ENCODE assay signal across 15 mouse cellular contexts in genomic region chr2:18100914-18101313, GRCm38 (mm10). TPM values are rescaled to one million over a fixed set of nuclear protein-coding genes. Genes with fewer than 3 reads are reported as not detected.
DNase-seq lines count a peak whose midpoint lies in the region; ATAC-seq and TF ChIP-seq lines count a peak whose summit lies in the region.
"Had no signal": no experiment of that assay in that cellular context is flagged by ENCODE, and none has a peak within 500 bp of the region (broad histone marks: within the 10 kb centered on the region; RNA-seq: fewer than 3 reads in every experiment).

No protein-coding gene starts in this region.

- ATAC-seq in lung, postnatal 0 days = no peak
- ATAC-seq: forebrain, embryonic 15.5 days had no signal

- no peak for TF ChIP-seq POLR2A in lung, adult 2 months (IDR thresholded peaks at IDR 0.05; ENCODE audit: borderline replicate concordance, extremely low read depth, low read depth, low read length)
- TF ChIP-seq POLR2A in MEL (IDR thresholded peaks at IDR 0.05; ENCODE audit: control insufficient read depth in 1 of 2, insufficient read depth in 1 of 2, low read depth in 1 of 2, low read length in 2 of 2, poor library complexity in 1 of 2) (no peak), myocyte (IDR thresholded peaks at IDR 0.05; ENCODE audit: insufficient read length, low read depth) (no peak)

- H3K27me3 ChIP-seq in lung, postnatal 0 days (replicated peaks; ENCODE audit: insufficient read depth, low read length) = no peaks in the 10 kb centered on the region
- H3K27me3 ChIP-seq in MEL (ENCODE audit: control insufficient read depth in 1 of 2, insufficient read depth in 2 of 2, low read length in 2 of 2) (no peaks in the 10 kb centered on the region), myocyte (ENCODE audit: control insufficient read depth, insufficient read depth, insufficient read length) (no peaks in the 10 kb centered on the region)
- H3K27me3 ChIP-seq in forebrain, embryonic 10.5 days (ENCODE audit: poor library complexity, severe bottlenecking) = no peaks in the 10 kb centered on the region
- H3K27me3 ChIP-seq: forebrain, embryonic 15.5 days; neural tube, embryonic 12.5 days had no signal

- H3K36me3 ChIP-seq in lung, postnatal 0 days (ENCODE audit: insufficient read depth, low read length) = peaks cover 2% of the 10 kb centered on the region; the same call in 1 of the 2 replicates
- H3K36me3 ChIP-seq in MEL (ENCODE audit: control insufficient read depth in 1 of 2, insufficient read depth in 2 of 2, low read length in 2 of 2) = peaks cover 22 to 31% of the 10 kb centered on the region in 2 experiments
- peaks cover 8% of the 10 kb centered on the region for H3K36me3 ChIP-seq in myocyte (ENCODE audit: control insufficient read depth, insufficient read depth)
- H3K36me3 ChIP-seq in forebrain, embryonic 10.5 days (replicated peaks) = peaks cover 82% of the 10 kb centered on the region

- TF ChIP-seq CTCF in lung, postnatal 0 days (IDR thresholded peaks at IDR 0.05) = peak; percentile 39; the same call in 1 of the 2 replicates
- no peak for TF ChIP-seq CTCF in lung, adult 2 months (IDR thresholded peaks at IDR 0.05; ENCODE audit: insufficient read depth, low read length)
- peak; percentile 24 to 53 (median 43) for TF ChIP-seq CTCF in MEL (IDR thresholded peaks at IDR 0.05 in 2 of 3, conservative IDR thresholded peaks at IDR 0.05 in 1 of 3; ENCODE audit: control insufficient read depth in 1 of 3, insufficient read depth in 1 of 3, low read depth in 2 of 3, low read length in 3 of 3, poor library complexity in 1 of 3, severe bottlenecking in 1 of 3)

- no peak overlapping the region for H3K4me3 ChIP-seq in lung, postnatal 0 days (ENCODE audit: low read depth, low read length)
- H3K4me3 ChIP-seq in lung, adult 2 months (replicated peaks; ENCODE audit: extremely low read depth, low read depth, low read length) = no peak overlapping the region
- H3K4me3 ChIP-seq in MEL (ENCODE audit: control insufficient read depth in 1 of 2, insufficient read depth in 1 of 2, low read depth in 2 of 2, low read length in 2 of 2) = no peak overlapping the region
- no peak overlapping the region for H3K4me3 ChIP-seq in myocyte
- H3K4me3 ChIP-seq in forebrain, embryonic 10.5 days = no peak overlapping the region
- H3K4me3 ChIP-seq: forebrain, embryonic 15.5 days; neural tube, embryonic 12.5 days had no signal

- no peak for TF ChIP-seq EP300 in lung, postnatal 0 days (IDR thresholded peaks at IDR 0.05)
- no peak for TF ChIP-seq EP300 in MEL (IDR thresholded peaks at IDR 0.05; ENCODE audit: low read depth in 1 of 2, low read length in 2 of 2)

- no peak overlapping the region for H3K9ac ChIP-seq in lung, postnatal 0 days (replicated peaks; ENCODE audit: low read depth)
- no peak overlapping the region for H3K9ac ChIP-seq in MEL (ENCODE audit: control insufficient read depth, low read depth, low read length, poor library complexity, severe bottlenecking)
- H3K9ac ChIP-seq: forebrain, embryonic 15.5 days; neural tube, embryonic 12.5 days had no signal

- DNase-seq in cerebellum, postnatal 10 days = peak; percentile 11 to 12
- DNase-seq in cerebellum, postnatal 14 days = no peak
- DNase-seq in lung, postnatal 0 days (ENCODE audit: low spot score) = no peak
- no peak for DNase-seq in lung, adult 2 months
- DNase-seq in MEL (ENCODE audit: low read depth, low spot score) = peak; percentile 56
- no peak for DNase-seq in forebrain, embryonic 10.5 days (ENCODE audit: extremely low spot score, low spot score)
- DNase-seq in adrenal gland, postnatal 4 days (ENCODE audit: low spot score in 2 of 2) = no peak
- DNase-seq: adrenal gland, adult 8-10 months; cerebellum, adult 11 months had no signal

- no peaks in the 10 kb centered on the region for H3K9me3 ChIP-seq in lung, postnatal 0 days (ENCODE audit: low read length)
- no peaks in the 10 kb centered on the region for H3K9me3 ChIP-seq in MEL (replicated peaks; ENCODE audit: insufficient read depth, low read length)
- peaks cover 11% of the 10 kb centered on the region; the same call in 1 of the 2 replicates for H3K9me3 ChIP-seq in forebrain, embryonic 10.5 days
- H3K9me3 ChIP-seq: forebrain, embryonic 15.5 days; neural tube, embryonic 12.5 days had no signal

- no peaks in the 10 kb centered on the region for H3K4me1 ChIP-seq in lung, postnatal 0 days (ENCODE audit: insufficient read depth, low read depth, low read length)
- no peaks in the 10 kb centered on the region for H3K4me1 ChIP-seq in lung, adult 2 months (ENCODE audit: control insufficient read depth, insufficient read depth, low read length)
- peaks cover 3 to 5% of the 10 kb centered on the region in 2 experiments; a peak in 3 of 4 replicates for H3K4me1 ChIP-seq in MEL (ENCODE audit: control insufficient read depth in 1 of 2, insufficient read depth in 2 of 2, low read length in 2 of 2)
- no peaks in the 10 kb centered on the region for H3K4me1 ChIP-seq in forebrain, embryonic 10.5 days
- H3K4me1 ChIP-seq: forebrain, embryonic 15.5 days; neural tube, embryonic 12.5 days had no signal

- no peak overlapping the region for H3K27ac ChIP-seq in lung, postnatal 0 days (ENCODE audit: low read length)
- H3K27ac ChIP-seq in MEL (ENCODE audit: control insufficient read depth, low read depth, low read length) = no peak overlapping the region
- no peak overlapping the region for H3K27ac ChIP-seq in forebrain, embryonic 10.5 days
- H3K27ac ChIP-seq: forebrain, embryonic 15.5 days; neural tube, embryonic 12.5 days had no signal

- H3ac ChIP-seq in myocyte (ENCODE audit: control insufficient read depth, insufficient read length) = no peak overlapping the region

- no peak overlapping the region for H3K4me2 ChIP-seq in lung, postnatal 0 days (replicated peaks; ENCODE audit: low read depth, low read length)
- H3K4me2 ChIP-seq in myocyte (ENCODE audit: low read depth) = no peak overlapping the region
- H3K4me2 ChIP-seq: forebrain, embryonic 15.5 days; neural tube, embryonic 12.5 days had no signal

- 96% methylated on average over 2 of the region's 2 CpGs for WGBS in lung, postnatal 0 days
- 87% methylated on average over 2 of the region's 2 CpGs for WGBS in lung, adult 2 months
- 89% methylated on average over 2 of the region's 2 CpGs for WGBS in forebrain, embryonic 10.5 days

- TF ChIP-seq RAD21 in MEL (IDR thresholded peaks at IDR 0.05; ENCODE audit: low read depth, low read length) = peak; percentile 40

- H3K79me2 ChIP-seq in MEL (ENCODE audit: control insufficient read depth, insufficient read depth, low read length, poor library complexity) (peaks cover 16% of the 10 kb centered on the region), myocyte (ENCODE audit: control insufficient read depth, insufficient read depth) (peaks cover 47% of the 10 kb centered on the region)

TF ChIP-seq in MEL, 35 proteins besides CTCF, POLR2A, EP300 and RAD21 (continues in another document):
- TF ChIP-seq NRF1 (IDR thresholded peaks at IDR 0.05; ENCODE audit: insufficient read depth, low read depth, low read length, poor library complexity, severe bottlenecking) (no peak), UBTF (IDR thresholded peaks at IDR 0.05; ENCODE audit: borderline replicate concordance, insufficient read depth, low read depth, low read length) (no peak), USF2 (IDR thresholded peaks at IDR 0.05; ENCODE audit: borderline replicate concordance in 1 of 2, insufficient read depth in 1 of 2, low read depth in 1 of 2, low read length in 2 of 2) (0 out of 4 replicates have a peak, but pooled peaks of 1 of the 2 experiments have one; percentile 12), SIN3A (IDR thresholded peaks at IDR 0.05; ENCODE audit: low read length) (no peak), MYC (IDR thresholded peaks at IDR 0.05; ENCODE audit: low read depth, low read length) (peak; percentile 57; the same call in 1 of the 2 replicates), MEF2A (IDR thresholded peaks at IDR 0.05; ENCODE audit: extremely low read depth, insufficient replicate concordance, low read depth, low read length, poor library complexity, severe bottlenecking) (no peak), MAX (IDR thresholded peaks at IDR 0.05; ENCODE audit: low read length) (0 out of 2 replicates have a peak, but pooled peaks have one; percentile 27)

TF ChIP-seq in myocyte, 11 proteins besides CTCF, POLR2A, EP300 and RAD21:
- no peak for TF ChIP-seq TCF3 (IDR thresholded peaks at IDR 0.05; ENCODE audit: insufficient read length, low read depth)
- no peak for TF ChIP-seq POLR2AphosphoS2 (IDR thresholded peaks at IDR 0.05; ENCODE audit: insufficient read length, low read depth)
- no peak for TF ChIP-seq CEBPB (IDR thresholded peaks at IDR 0.05; ENCODE audit: insufficient read depth, poor library complexity, severe bottlenecking)
- peak; percentile 4 for TF ChIP-seq USF1 (IDR thresholded peaks at IDR 0.05; ENCODE audit: low read depth)
- TF ChIP-seq MAX (IDR thresholded peaks at IDR 0.05; ENCODE audit: low read depth) = no peak
- TF ChIP-seq REST (IDR thresholded peaks at IDR 0.05; ENCODE audit: insufficient read depth, insufficient read length) = no peak

RNA-seq across cellular contexts. Expression of gene Mllt10, which starts 45.9 kb away (rescaled TPM):
- 35.1 and 38.9 TPM in 2 replicates for polyA plus RNA-seq in lung, postnatal 0 days (2015; fragmentation: Nextera tagmentation; extraction: Ambion mirVana)
- 27.3 and 34.7 TPM in 2 replicates for polyA plus RNA-seq in lung, adult 2 months (2012; rRNA removed)
- 33.3 and 35.1 TPM in 2 replicates for total RNA-seq in MEL (2012; rRNA removed)
- polyA plus RNA-seq in MEL (2012; ENCODE audit: insufficient read depth in 1 of 2, insufficient read length in 2 of 2, low read depth in 1 of 2, low replicate concordance in 2 of 2, missing spikeins in 1 of 2) = 10 to 100 TPM in 1 of 2 experiments, not detected in 1; 64.1 TPM
- polyA plus RNA-seq in myocyte (2012; fragmentation: generic; extraction: Trizol) = 12.5 TPM
- 65.0 and 68.0 TPM in 2 replicates for polyA plus RNA-seq in forebrain, embryonic 10.5 days (2016; fragmentation: Nextera tagmentation; extraction: Ambion mirVana)
- 10 to 100 TPM; 62.2 to 64.8 TPM for total RNA-seq in adrenal gland, postnatal 4 days (2021)

RNA-seq across cellular contexts. Expression of gene Skida1, which starts 52.1 kb away (rescaled TPM):
- 2.5 and 3.0 TPM in 2 replicates for polyA plus RNA-seq in lung, postnatal 0 days (2015; fragmentation: Nextera tagmentation; extraction: Ambion mirVana)
- 1.8 and 2.1 TPM in 2 replicates for polyA plus RNA-seq in lung, adult 2 months (2012; rRNA removed)
- 0.12 and 0.13 TPM in 2 replicates for total RNA-seq in MEL (2012; rRNA removed)
- polyA plus RNA-seq in MEL (2012; ENCODE audit: insufficient read depth in 1 of 2, insufficient read length in 2 of 2, low read depth in 1 of 2, low replicate concordance in 2 of 2, missing spikeins in 1 of 2) (under 1 TPM in 1 of 2 experiments, not detected in 1; 0.88 TPM), myocyte (2012; fragmentation: generic; extraction: Trizol) (0.12 TPM)
- 16.0 and 17.2 TPM in 2 replicates for polyA plus RNA-seq in forebrain, embryonic 10.5 days (2016; fragmentation: Nextera tagmentation; extraction: Ambion mirVana)
- 10 to 100 TPM in 1 of 2 experiments, 1 to 10 TPM in 1; 9.9 to 11.3 TPM for total RNA-seq in adrenal gland, postnatal 4 days (2021)
- total RNA-seq: granulocyte monocyte progenitor cell, adult 5-6 weeks; hematopoietic stem cell, adult 5-6 weeks; megakaryocyte-erythroid progenitor cell, adult 5-6 weeks had no signal

Comparison
In these comparisons a context has a peak if more than half of its experiments do, and no peak if none do; other contexts are left out.
1. DNase-seq: peak in cerebellum, postnatal 10 days (2 of 2) and MEL (single experiment); none in cerebellum, postnatal 14 days (0 of 2), lung, postnatal 0 days (single experiment), lung, adult 2 months (single experiment), forebrain, embryonic 10.5 days (single experiment) and adrenal gland, postnatal 4 days (0 of 2).